Mouse (Mus musculus): ENCODE data around the gene Ddx27. TPM values are rescaled to one million over a fixed set of nuclear protein-coding genes. Genes with fewer than 3 reads are reported as not detected.

Gene Ddx27
- 10 to 100 TPM; 82.9 to 92.2 TPM for polyA plus RNA-seq (2017; shearing (Covaris generic))

DNA sequence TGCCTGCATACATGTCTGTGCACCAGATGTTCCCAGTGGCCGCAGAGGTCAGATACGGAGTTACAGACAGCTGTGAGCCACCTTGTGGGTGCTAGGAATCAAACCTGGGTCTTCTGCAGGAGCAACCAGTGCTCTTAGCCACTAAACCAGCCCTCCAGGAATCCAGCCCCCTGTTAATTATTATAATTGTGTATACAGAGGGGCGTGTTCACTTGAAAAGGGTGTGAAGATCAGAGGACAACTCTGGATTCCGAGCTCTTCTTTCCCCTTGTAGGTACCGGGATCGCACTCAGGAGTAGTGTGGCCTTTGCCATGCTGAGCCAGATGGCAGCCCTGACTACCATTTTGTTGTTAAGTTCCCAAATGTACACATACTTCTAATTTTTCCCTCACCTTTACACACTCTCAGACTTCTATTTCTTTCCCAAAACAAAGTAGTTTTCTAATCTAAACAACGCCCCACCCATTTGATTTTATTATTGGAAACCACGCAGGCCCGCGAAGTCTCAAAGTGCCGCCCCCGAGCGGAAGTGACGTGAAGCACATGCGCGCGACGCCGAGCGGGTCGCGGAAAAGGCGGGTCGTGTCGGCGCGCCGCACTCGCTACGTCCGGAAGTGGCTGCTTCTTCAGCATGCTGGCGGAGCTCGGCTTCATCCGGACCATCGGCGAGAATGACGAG is at the start of gene Ddx27:
TSS of gene Ddx27 (plus strand) at position 492 of the 680 bp plus-strand sequence.

DNA sequence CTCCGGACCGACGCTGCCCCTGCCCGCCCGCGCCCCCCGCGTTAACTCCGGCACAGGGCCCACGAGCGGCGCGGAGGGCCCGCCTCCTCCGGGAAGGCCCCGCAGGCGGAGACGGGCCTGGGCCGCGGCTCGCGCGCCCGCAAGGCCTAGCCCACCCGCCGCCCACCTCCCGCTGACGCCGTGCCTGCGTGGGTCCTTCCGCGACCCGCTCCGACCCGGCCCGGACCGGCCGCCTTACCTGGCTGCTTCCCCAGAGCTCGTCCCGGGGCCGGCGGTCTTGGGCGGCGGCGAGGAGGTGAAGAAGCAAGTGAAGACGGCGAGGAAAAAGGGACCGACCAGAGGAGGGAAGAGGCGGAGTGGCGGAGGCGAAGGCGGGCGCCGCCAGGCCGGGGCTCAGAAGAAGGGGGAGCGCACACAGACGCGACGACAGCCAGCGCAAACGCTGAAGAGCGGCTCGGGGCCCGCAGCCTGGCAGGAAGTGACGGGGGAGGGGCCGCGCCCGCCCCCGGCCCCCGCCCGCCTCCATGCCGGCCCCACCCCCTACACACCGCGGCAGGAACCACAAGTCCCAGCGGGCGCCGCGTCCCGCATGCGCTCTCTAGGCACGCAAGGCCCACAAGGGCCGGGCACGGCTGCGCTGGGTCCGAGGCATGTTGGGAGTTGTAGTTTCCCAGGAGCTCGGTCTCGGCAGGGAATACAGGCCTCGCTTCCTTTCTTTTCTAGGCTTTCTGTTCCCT is 19.0 kb upstream of the Ddx27 start, which contains the start of gene Stau1:
TSS of gene Stau1 (minus strand) at position 504 of the 737 bp plus-strand sequence.

DNA sequence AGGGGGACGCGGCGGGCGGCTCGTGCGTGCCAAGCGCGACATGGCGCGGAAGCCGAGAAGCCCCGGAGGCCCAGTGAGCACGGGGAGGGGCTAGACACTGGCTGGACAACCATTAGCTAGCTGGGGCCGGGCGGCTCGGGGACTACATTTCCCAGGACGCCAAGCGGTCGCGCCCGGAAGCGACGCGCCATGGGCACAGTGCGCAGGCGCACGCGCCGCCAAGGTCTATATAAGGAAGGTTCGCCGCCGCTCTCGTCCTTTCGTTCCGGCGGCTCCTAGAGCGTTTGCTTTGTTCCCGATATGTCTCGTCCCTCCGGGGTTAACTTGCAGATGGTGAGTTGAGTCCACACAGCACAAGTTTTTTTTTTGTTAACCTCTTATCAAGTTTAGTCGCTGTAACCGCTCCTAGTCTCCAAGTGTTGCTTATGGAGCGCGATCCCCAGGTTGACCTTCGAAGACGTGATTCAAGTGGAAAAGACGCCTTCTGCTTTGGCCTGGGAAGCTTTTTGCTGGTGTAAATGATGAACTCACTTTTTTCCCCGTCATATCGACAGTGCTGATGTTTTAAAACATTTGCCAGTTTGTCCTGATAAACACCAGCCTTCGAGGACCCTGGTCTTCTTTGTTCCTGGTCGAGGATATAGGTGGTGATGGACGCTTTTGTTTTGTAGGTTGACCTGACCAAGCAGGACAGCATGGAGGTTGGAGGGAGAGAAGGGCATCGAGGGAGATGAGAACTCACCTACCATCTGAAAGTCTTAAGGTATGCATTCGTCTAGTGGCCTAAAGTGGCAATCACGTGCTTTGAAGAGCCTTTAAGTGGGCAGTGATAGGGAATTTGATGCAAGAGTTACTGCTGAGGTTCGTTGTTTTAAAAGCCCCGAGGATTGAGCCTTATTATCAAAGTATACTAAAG is 48.2 kb downstream of the Ddx27 start, which contains the start of gene Znfx1:
TSS of gene Znfx1 (minus strand) at position 51 of the 916 bp plus-strand sequence.

Other genes starting within 250 kb of the Ddx27 start
- gene Trp53rkb, start 222.7 kb upstream of the Ddx27 start, polyA plus RNA-seq (2017; shearing (Covaris generic)), result 10 to 100 TPM in 1 of 2 experiments, 1 to 10 TPM in 1; 6.3 to 15.7 TPM
- gene Arfgef2, start 209.6 kb upstream of the Ddx27 start, polyA plus RNA-seq (2017; shearing (Covaris generic)), result 10 to 100 TPM; 16.0 to 17.9 TPM
- 10 to 100 TPM; 57.2 to 80.2 TPM for gene Cse1l, start 109.2 kb upstream of the Ddx27 start, polyA plus RNA-seq (2017; shearing (Covaris generic))
- gene Stau1, start 18.9 kb upstream of the Ddx27 start, polyA plus RNA-seq (2017; shearing (Covaris generic)), result 10 to 100 TPM; 77.8 to 82.5 TPM
- 10 to 100 TPM; 44.4 to 49.7 TPM for gene Znfx1, start 47.8 kb downstream of the Ddx27 start, polyA plus RNA-seq (2017; shearing (Covaris generic))
- 1 to 10 TPM in 1 of 2 experiments, under 1 TPM in 1; 0.80 to 3.0 TPM for gene Kcnb1, start 175.0 kb downstream of the Ddx27 start, polyA plus RNA-seq (2017; shearing (Covaris generic))
- under 1 TPM in 1 of 2 experiments, not detected in 1; 0.71 TPM for gene Ptgis, start 225.4 kb downstream of the Ddx27 start, polyA plus RNA-seq (2017; shearing (Covaris generic))